Mouse (Mus musculus) c-Kit-positive CD71-positive TER-119-negative erythroid progenitor cells, embryonic 14.5 days (primary cell): ENCODE measurements around the gene Hagh.
A peak's percentile ranks its signal among the peaks of the same experiment; 100 is the strongest.

ENCODE experiments used
- DNase-seq: peaks from one replicate; pipeline ENCODE4 v3.0.0-alpha.2; 2013; ENCODE audit warnings: low read depth

Gene Hagh

GRCm38 (mm10) chr17:24886134-24886931 is 46.4 kb downstream of the Hagh start, which contains the start of the genes Nubp2 and Spsb3:
Gene Nubp2 (minus strand): TSS chr17:24886349.
Gene Spsb3 (plus strand): TSS chr17:24886643.
- peak; percentile 98 for DNase-seq

GRCm38 (mm10) chr17:24886932-24887271 is 47.0 kb downstream of the Hagh start:
- DNase-seq, result no peak

GRCm38 (mm10) chr17:24887291-24888080 is 47.5 kb downstream of the Hagh start:
- no peak for DNase-seq

GRCm38 (mm10) chr17:24888862-24889261 is 48.9 kb downstream of the Hagh start:
- DNase-seq, result no peak

- DNase-seq, result no peak
Measured at GRCm38 (mm10) chr17:24890151-24891092, 50.5 kb downstream of the Hagh start.

- no peak for DNase-seq
Measured at GRCm38 (mm10) chr17:24891321-24891720, 51.4 kb downstream of the Hagh start.

GRCm38 (mm10) chr17:24892785-24893184 is 52.8 kb downstream of the Hagh start:
- no peak for DNase-seq

GRCm38 (mm10) chr17:24893276-24893675 is 53.3 kb downstream of the Hagh start:
- DNase-seq, result no peak

GRCm38 (mm10) chr17:24894061-24894994 is 54.4 kb downstream of the Hagh start:
- DNase-seq, result peak; percentile 25

- peak; percentile 86 for DNase-seq
Measured at GRCm38 (mm10) chr17:24894995-24895547, 55.1 kb downstream of the Hagh start, which contains the start of the genes Eme2 and Mrps34. Gene Eme2 (minus strand): TSS chr17:24895087. Gene Mrps34 (plus strand): TSS chr17:24895116.

- DNase-seq, result peak; percentile 24
Measured at GRCm38 (mm10) chr17:24895571-24896240, 55.8 kb downstream of the Hagh start.

- peak; percentile 76 for DNase-seq
Measured at GRCm38 (mm10) chr17:24896241-24896992, 56.5 kb downstream of the Hagh start, which contains the start of gene Nme3. Gene Nme3 (plus strand): TSS chr17:24896500.

- no peak for DNase-seq
Measured at GRCm38 (mm10) chr17:24896993-24897269, 57.0 kb downstream of the Hagh start.

- DNase-seq, result no peak
Measured at GRCm38 (mm10) chr17:24897600-24897999, 57.7 kb downstream of the Hagh start.

GRCm38 (mm10) chr17:24898041-24898854 is 58.3 kb downstream of the Hagh start:
- no peak for DNase-seq

- DNase-seq, result no peak
Measured at GRCm38 (mm10) chr17:24899153-24899552, 59.2 kb downstream of the Hagh start.

GRCm38 (mm10) chr17:24900014-24900413 is 60.1 kb downstream of the Hagh start:
- DNase-seq, result no peak

GRCm38 (mm10) chr17:24902124-24902523 is 62.2 kb downstream of the Hagh start:
- DNase-seq, result no peak
